Mouse (Mus musculus) heart, adult 9 months (tissue): ENCODE data around the gene Spink8.

ENCODE experiments used
- DNase-seq, 2 experiments: peaks; one replicate each; pipeline ENCODE4 v3.0.0; 2022; ENCODE audit warnings: low spot score in 2 of 2

The Spink8 gene

GRCm38 (mm10) chr9:109870983-109871572, 59.0 kb downstream of the Spink8 start:
- DNase-seq, result no peak

- DNase-seq, result peak; percentile 99
These were observed 63.0 kb downstream of the Spink8 start, which contains the start of gene Cdc25a for GRCm38 (mm10) chr9:109874797-109875691. Cdc25a (plus strand) TSS chr9:109875579.

- peak in 1 of 2 experiments; percentile 42 for DNase-seq
These were observed 63.9 kb downstream of the Spink8 start for GRCm38 (mm10) chr9:109875695-109876601.
